Mouse (Mus musculus): Measurements from ENCODE around the gene Fam81b. TPM values are rescaled to one million over a fixed set of nuclear protein-coding genes. Genes with fewer than 3 reads are reported as not detected.

The Fam81b gene
- polyA plus RNA-seq, 1 experiment from 2014 or later, result 3.1 TPM

GRCm38 (mm10) chr13:76258766-76259165, 46.1 kb downstream of the Fam81b start:
- no peak overlapping the region for H3K9ac ChIP-seq
- WGBS, result 80% methylated on average over 1 of the region's 1 CpGs
- no peak overlapping the region for H3K4me3 ChIP-seq
- H3K9me3 ChIP-seq, result no peaks in the 10 kb centered on the region
- H3K36me3 ChIP-seq, result no peaks in the 10 kb centered on the region
- H3K27ac ChIP-seq, result no peak overlapping the region
- no peaks in the 10 kb centered on the region for H3K27me3 ChIP-seq
- no peak overlapping the region for H3K4me2 ChIP-seq
- ATAC-seq (ENCODE audit: low FRiP score), result no peak
- no peaks in the 10 kb centered on the region for H3K4me1 ChIP-seq (replicated peaks)

- ATAC-seq (ENCODE audit: low FRiP score), result no peak
- Histone ChIP-seq H3K4me1 (replicated peaks) (no peaks in the 10 kb centered on the region), H3K9ac (no peak overlapping the region), H3K4me3 (no peak overlapping the region), H3K4me2 (no peak overlapping the region), H3K9me3 (no peaks in the 10 kb centered on the region), H3K27me3 (no peaks in the 10 kb centered on the region), H3K36me3 (no peaks in the 10 kb centered on the region), H3K27ac (no peak overlapping the region)
- WGBS, result 87% methylated on average over 3 of the region's 3 CpGs
These were observed 48.5 kb downstream of the Fam81b start for GRCm38 (mm10) chr13:76256350-76256749.

DNA sequence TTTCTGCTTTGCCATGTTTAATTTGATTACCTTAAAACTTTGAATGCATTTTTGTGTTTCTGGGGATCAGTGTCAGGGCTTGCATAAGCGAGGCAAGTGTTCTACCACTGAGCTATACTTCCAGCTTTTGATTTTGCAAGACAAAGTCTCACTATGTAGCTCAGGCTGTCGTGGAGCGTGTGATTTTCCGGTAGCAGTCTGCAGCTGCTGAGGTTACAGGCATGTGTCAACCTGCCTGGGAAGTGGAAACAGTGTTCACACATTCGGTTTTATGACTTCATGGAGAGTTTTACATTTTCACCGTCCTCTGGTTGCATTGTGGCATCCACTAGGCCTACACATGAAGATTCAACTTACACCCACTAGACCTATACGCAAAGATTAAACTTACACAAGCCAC, 54.8 kb downstream of the Fam81b start:
- H3K9me3 ChIP-seq, result no peaks in the 10 kb centered on the region
- WGBS, result 76% methylated on average over 7 of the region's 7 CpGs
- no peak for ATAC-seq (ENCODE audit: low FRiP score)

GRCm38 (mm10) chr13:76249066-76249465, 55.8 kb downstream of the Fam81b start:
- 69% methylated on average over 1 of the region's 1 CpGs for WGBS
- Histone ChIP-seq H3K36me3 (no peaks in the 10 kb centered on the region), H3K4me3 (no peak overlapping the region), H3K27ac (no peak overlapping the region), H3K4me2 (no peak overlapping the region), H3K9me3 (no peaks in the 10 kb centered on the region), H3K9ac (no peak overlapping the region), H3K4me1 (replicated peaks) (no peaks in the 10 kb centered on the region), H3K27me3 (no peaks in the 10 kb centered on the region)
- no peak for ATAC-seq (ENCODE audit: low FRiP score)

More for the DNA sequence above, 54.8 kb downstream of the Fam81b start:
- no peak overlapping the region for H3K4me3 ChIP-seq
- H3K4me2 ChIP-seq, result no peak overlapping the region
- no peaks in the 10 kb centered on the region for H3K36me3 ChIP-seq
- no peak overlapping the region for H3K27ac ChIP-seq
- H3K27me3 ChIP-seq, result no peaks in the 10 kb centered on the region
- no peaks in the 10 kb centered on the region for H3K4me1 ChIP-seq (replicated peaks)
- no peak overlapping the region for H3K9ac ChIP-seq

- WGBS, result 51% methylated on average over 2 of the region's 2 CpGs
- peak; percentile 66; the same call in 1 of the 2 replicates for ATAC-seq (ENCODE audit: low FRiP score)
- no peaks in the 10 kb centered on the region for H3K27me3 ChIP-seq
- no peaks in the 10 kb centered on the region for H3K36me3 ChIP-seq
- no peak overlapping the region for H3K9ac ChIP-seq
- no peaks in the 10 kb centered on the region for H3K4me1 ChIP-seq (replicated peaks)
- no peak overlapping the region for H3K4me3 ChIP-seq
- H3K4me2 ChIP-seq, result no peak overlapping the region
- no peaks in the 10 kb centered on the region for H3K9me3 ChIP-seq
- no peak overlapping the region for H3K27ac ChIP-seq
These were observed 89.5 kb downstream of the Fam81b start for GRCm38 (mm10) chr13:76215397-76215796.

DNA sequence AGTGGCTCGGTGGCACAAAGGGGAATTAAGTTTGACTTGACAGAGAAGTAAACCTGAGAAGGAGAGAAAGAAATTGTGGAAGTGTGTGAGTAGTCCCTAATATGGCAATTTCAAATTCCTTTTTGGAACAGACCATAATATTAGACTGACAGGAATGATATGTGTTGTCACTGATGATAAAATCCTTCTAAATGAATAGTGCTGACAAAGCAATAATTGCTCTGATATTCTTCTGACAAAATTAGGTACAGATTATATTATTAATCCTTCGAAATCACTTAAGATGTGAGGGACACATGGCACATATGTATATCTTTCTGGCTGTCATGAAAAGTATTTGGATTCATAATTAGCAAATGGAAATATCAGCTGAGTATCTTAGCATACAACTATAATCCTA, 89.9 kb downstream of the Fam81b start:
- no peaks in the 10 kb centered on the region for H3K27me3 ChIP-seq
- ATAC-seq (ENCODE audit: low FRiP score), result no peak
- H3K4me1 ChIP-seq (replicated peaks), result no peaks in the 10 kb centered on the region
- no peak overlapping the region for H3K4me3 ChIP-seq
- H3K36me3 ChIP-seq, result no peaks in the 10 kb centered on the region
- 86% methylated on average over 2 of the region's 2 CpGs for WGBS
- H3K9me3 ChIP-seq, result no peaks in the 10 kb centered on the region
- no peak overlapping the region for H3K9ac ChIP-seq
- no peak overlapping the region for H3K4me2 ChIP-seq
- H3K27ac ChIP-seq, result no peak overlapping the region

DNA sequence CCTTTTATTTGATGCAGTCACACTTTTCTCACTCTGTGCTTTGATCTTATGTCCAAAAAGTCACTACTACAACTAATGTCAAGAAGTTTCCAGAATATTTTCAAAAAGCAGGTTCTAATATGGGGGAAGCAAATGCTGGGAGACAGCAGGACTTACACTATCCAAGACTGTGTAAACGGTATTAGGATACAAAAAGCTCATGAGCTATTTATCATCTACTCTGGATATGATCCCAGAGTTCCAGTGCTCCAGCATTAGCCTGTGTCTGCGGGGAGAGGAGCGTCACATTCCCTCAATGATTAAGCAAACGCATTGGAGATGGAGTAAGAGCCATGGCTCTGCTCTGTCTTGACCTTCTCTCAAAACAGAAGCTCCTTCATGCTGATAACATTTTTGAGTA, 104.9 kb downstream of the Fam81b start:
- Histone ChIP-seq H3K9ac (no peak overlapping the region), H3K4me3 (no peak overlapping the region), H3K4me2 (no peak overlapping the region), H3K9me3 (no peaks in the 10 kb centered on the region), H3K36me3 (peaks cover 12% of the 10 kb centered on the region; the same call in 1 of the 2 replicates), H3K27me3 (no peaks in the 10 kb centered on the region), H3K4me1 (replicated peaks) (no peaks in the 10 kb centered on the region), H3K27ac (no peak overlapping the region)
- no peak for ATAC-seq (ENCODE audit: low FRiP score)
- 93% methylated on average over 4 of the region's 4 CpGs for WGBS

GRCm38 (mm10) chr13:76197297-76197848, 107.5 kb downstream of the Fam81b start:
- no peak overlapping the region for H3K27ac ChIP-seq
- WGBS, result 87% methylated on average over 3 of the region's 3 CpGs
- peaks cover 23% of the 10 kb centered on the region for H3K36me3 ChIP-seq
- H3K4me3 ChIP-seq, result no peak overlapping the region
- no peak overlapping the region for H3K9ac ChIP-seq
- no peak for ATAC-seq (ENCODE audit: low FRiP score)
- no peaks in the 10 kb centered on the region for H3K9me3 ChIP-seq
- no peaks in the 10 kb centered on the region for H3K27me3 ChIP-seq
- no peak overlapping the region for H3K4me2 ChIP-seq
- H3K4me1 ChIP-seq (replicated peaks), result no peaks in the 10 kb centered on the region

DNA sequence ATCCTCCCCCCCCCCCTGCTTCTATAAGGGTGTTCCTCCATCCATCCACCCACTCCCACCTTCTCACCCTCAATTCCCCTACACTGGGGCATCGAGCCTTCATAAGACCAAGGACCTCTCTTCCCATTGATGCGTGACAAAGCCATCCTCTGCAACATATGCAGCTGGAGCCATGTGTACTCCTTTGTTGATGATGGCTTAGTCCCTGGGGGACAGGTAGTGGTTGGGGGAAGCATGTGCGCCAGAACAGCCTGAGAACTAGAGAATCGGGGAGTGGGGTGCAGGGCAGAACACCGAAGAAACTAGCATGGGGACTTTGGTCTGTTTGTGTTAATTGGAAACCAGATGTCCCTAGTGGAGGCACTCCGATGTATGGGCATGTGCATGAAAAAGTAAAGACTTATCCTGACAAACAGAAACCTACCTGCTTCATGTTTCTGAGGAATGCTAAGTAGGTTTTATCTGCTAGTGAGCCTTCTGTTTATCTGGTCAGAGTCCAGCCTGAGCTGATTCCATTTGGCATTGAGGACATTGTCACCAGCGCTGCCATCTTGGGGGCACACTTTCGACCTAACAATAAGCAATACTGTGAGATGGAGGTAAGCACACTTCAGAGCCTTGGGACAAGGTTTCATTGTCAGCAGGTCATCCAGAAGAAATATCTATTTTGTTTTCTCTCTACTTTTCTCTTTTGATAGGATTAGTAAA, 109.3 kb downstream of the Fam81b start:
- Histone ChIP-seq H3K4me2 (no peak overlapping the region), H3K9me3 (no peaks in the 10 kb centered on the region), H3K4me3 (no peak overlapping the region), H3K27me3 (no peaks in the 10 kb centered on the region), H3K9ac (no peak overlapping the region), H3K27ac (no peak overlapping the region), H3K4me1 (replicated peaks) (no peaks in the 10 kb centered on the region), H3K36me3 (peaks cover 41% of the 10 kb centered on the region)
- ATAC-seq (ENCODE audit: low FRiP score), result no peak
- WGBS, result 90% methylated on average over 8 of the region's 8 CpGs

- ATAC-seq (ENCODE audit: low FRiP score), result no peak
- Histone ChIP-seq H3K4me3 (no peak overlapping the region), H3K27me3 (no peaks in the 10 kb centered on the region)
These were observed 109.9 kb downstream of the Fam81b start for GRCm38 (mm10) chr13:76194937-76195336.

GRCm38 (mm10) chr13:76190273-76190672, 114.6 kb downstream of the Fam81b start:
- whole genome bisulfite sequencing, result 81% methylated on average over 3 of the region's 3 CpGs
- H3K9ac ChIP-seq, result no peak overlapping the region
- no peak overlapping the region for H3K4me2 ChIP-seq
- peaks cover 49% of the 10 kb centered on the region for H3K36me3 ChIP-seq
- no peaks in the 10 kb centered on the region for H3K4me1 ChIP-seq (replicated peaks)
- no peak for ATAC-seq (ENCODE audit: low FRiP score)
- H3K27me3 ChIP-seq, result no peaks in the 10 kb centered on the region
- no peak overlapping the region for H3K27ac ChIP-seq
- no peak overlapping the region for H3K4me3 ChIP-seq
- no peaks in the 10 kb centered on the region for H3K9me3 ChIP-seq

More at GRCm38 (mm10) chr13:76194937-76195336, 109.9 kb downstream of the Fam81b start:
- peaks cover 46% of the 10 kb centered on the region for H3K36me3 ChIP-seq
- H3K9me3 ChIP-seq, result no peaks in the 10 kb centered on the region
- no peaks in the 10 kb centered on the region for H3K4me1 ChIP-seq (replicated peaks)
- H3K27ac ChIP-seq, result no peak overlapping the region
- H3K4me2 ChIP-seq, result no peak overlapping the region
- no peak overlapping the region for H3K9ac ChIP-seq

DNA sequence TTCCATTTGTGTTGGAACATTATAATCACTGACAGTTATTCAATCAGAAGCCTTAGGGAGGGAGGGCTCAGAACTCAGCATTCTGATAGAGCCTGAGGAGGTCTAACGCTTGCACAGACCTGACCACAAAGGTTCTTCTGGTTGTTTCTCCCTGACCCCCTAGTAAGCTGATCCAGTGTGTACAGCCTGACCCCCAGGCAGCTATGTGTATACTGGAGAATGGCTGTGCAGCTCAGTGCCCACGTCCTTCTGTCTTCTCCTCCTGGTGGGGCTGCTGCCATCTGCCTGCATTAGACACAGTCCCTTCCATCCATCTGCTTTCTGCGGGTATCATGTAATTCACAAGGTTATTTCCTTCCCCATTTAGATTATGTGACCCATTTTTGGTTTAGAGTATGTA, 115.7 kb downstream of the Fam81b start:
- H3K4me2 ChIP-seq, result no peak overlapping the region
- peaks cover 49% of the 10 kb centered on the region for H3K36me3 ChIP-seq
- H3K27ac ChIP-seq, result no peak overlapping the region
- H3K9ac ChIP-seq, result no peak overlapping the region
- H3K4me3 ChIP-seq, result no peak overlapping the region
- 78% methylated on average over 3 of the region's 3 CpGs for WGBS
- H3K9me3 ChIP-seq, result no peaks in the 10 kb centered on the region
- no peaks in the 10 kb centered on the region for H3K27me3 ChIP-seq
- H3K4me1 ChIP-seq (replicated peaks), result no peaks in the 10 kb centered on the region
- ATAC-seq (ENCODE audit: low FRiP score), result no peak

DNA sequence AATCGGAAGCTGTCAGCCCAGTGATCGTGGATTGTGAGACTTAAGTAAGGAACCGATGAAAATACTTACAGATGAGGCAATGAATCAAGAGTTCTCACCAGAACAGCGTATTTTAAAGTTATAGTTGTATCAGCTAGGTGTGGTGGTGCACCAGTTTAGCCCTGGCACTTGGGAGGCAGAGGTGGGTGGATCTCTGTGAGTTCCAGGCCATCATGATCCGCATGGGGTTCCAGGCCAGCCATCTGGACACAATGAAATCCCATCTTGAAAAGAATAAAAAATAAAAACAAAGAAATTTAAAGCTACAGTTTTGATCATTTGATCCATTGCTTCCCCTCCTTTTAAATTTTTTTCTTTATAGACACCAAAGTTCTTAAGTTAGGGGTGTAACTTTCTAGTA, 117.2 kb downstream of the Fam81b start:
- 94% methylated on average over 5 of the region's 5 CpGs for WGBS
- Histone ChIP-seq H3K36me3 (peaks cover 41% of the 10 kb centered on the region), H3K4me2 (no peak overlapping the region)

More for the DNA sequence above, 117.2 kb downstream of the Fam81b start:
- no peak for ATAC-seq (ENCODE audit: low FRiP score)
- Histone ChIP-seq H3K9me3 (no peaks in the 10 kb centered on the region), H3K27me3 (no peaks in the 10 kb centered on the region), H3K9ac (no peak overlapping the region), H3K4me1 (replicated peaks) (no peaks in the 10 kb centered on the region), H3K27ac (no peak overlapping the region), H3K4me3 (no peak overlapping the region)

All from hindbrain, embryonic 13.5 days (tissue).